In genomic region chr7:83703046-83703775, GRCm38 (mm10) we compare ENCODE assay signal across 17 mouse cellular contexts. TPM values are rescaled to one million over a fixed set of nuclear protein-coding genes. Genes with fewer than 3 reads are reported as not detected.
DNase-seq lines count a peak whose midpoint lies in the region; ATAC-seq lines count a peak whose summit lies in the region.
"Had no signal": no experiment of that assay in that cellular context is flagged by ENCODE, and none has a peak within 500 bp of the region (broad histone marks: within the 10 kb centered on the region; RNA-seq: fewer than 3 reads in every experiment).

No protein-coding gene starts in this region.

- no peak overlapping the region for H3K4me3 ChIP-seq in neural tube, embryonic 15.5 days (replicated peaks)
- H3K4me3 ChIP-seq in embryonic facial prominence, embryonic 14.5 days (ENCODE audit: low read depth, low read length), result no peak overlapping the region
- H3K4me3 ChIP-seq: heart, adult 2 months; heart, embryonic 15.5 days; liver, embryonic 12.5 days had no signal

- no peaks in the 10 kb centered on the region for H3K9me3 ChIP-seq in neural tube, embryonic 15.5 days (replicated peaks)
- no peaks in the 10 kb centered on the region for H3K9me3 ChIP-seq in embryonic facial prominence, embryonic 14.5 days (ENCODE audit: control insufficient read depth, low read length)
- H3K9me3 ChIP-seq: heart, embryonic 15.5 days; liver, embryonic 12.5 days had no signal

- no peaks in the 10 kb centered on the region for H3K27me3 ChIP-seq in neural tube, embryonic 15.5 days (replicated peaks)
- no peaks in the 10 kb centered on the region for H3K27me3 ChIP-seq in embryonic facial prominence, embryonic 14.5 days (replicated peaks; ENCODE audit: control insufficient read depth, insufficient read depth, low read length)
- H3K27me3 ChIP-seq: heart, embryonic 15.5 days; liver, embryonic 12.5 days had no signal

- peak; percentile 63 for DNase-seq in heart, adult 11 months
- DNase-seq in heart, adult 18-20 months, result no peak
- peak; percentile 14 for DNase-seq in neural tube, embryonic 10.5 days (ENCODE audit: extremely low spot score, low spot score)
- DNase-seq in embryonic facial prominence, embryonic 14.5 days (ENCODE audit: low spot score), result peak; percentile 58
- DNase-seq in adrenal gland, postnatal 36 days, result no peak
- DNase-seq in thymus, postnatal 4 days, result no peak
- DNase-seq: cerebellum, adult 8-10 months; heart, adult 2 months; kidney, adult 8-10 months; kidney, postnatal 14 days; left cerebral cortex, postnatal 4 days; lung, embryonic 14.5 days; lung, postnatal 36 days; spleen, adult 18-20 months had no signal

- H3K9ac ChIP-seq in neural tube, embryonic 15.5 days (replicated peaks), result no peak overlapping the region
- no peak overlapping the region for H3K9ac ChIP-seq in embryonic facial prominence, embryonic 14.5 days (ENCODE audit: low read depth, low read length)
- H3K9ac ChIP-seq: heart, embryonic 15.5 days; liver, embryonic 12.5 days; lung, embryonic 14.5 days had no signal

- H3K4me1 ChIP-seq in neural tube, embryonic 15.5 days, result no peaks in the 10 kb centered on the region
- H3K4me1 ChIP-seq in embryonic facial prominence, embryonic 14.5 days (ENCODE audit: control insufficient read depth, insufficient read depth, low read length), result peaks cover 15% of the 10 kb centered on the region
- H3K4me1 ChIP-seq: heart, embryonic 15.5 days; liver, embryonic 12.5 days had no signal

- WGBS in neural tube, embryonic 15.5 days, result 79% methylated on average over 9 of the region's 9 CpGs
- WGBS in embryonic facial prominence, embryonic 14.5 days, result 33% methylated on average over 9 of the region's 9 CpGs

- no peak overlapping the region for H3K4me2 ChIP-seq in neural tube, embryonic 15.5 days
- H3K4me2 ChIP-seq in embryonic facial prominence, embryonic 14.5 days (ENCODE audit: low read depth, low read length), result no peak overlapping the region
- H3K4me2 ChIP-seq: heart, embryonic 15.5 days; liver, embryonic 12.5 days; lung, embryonic 14.5 days had no signal

- H3K27ac ChIP-seq in neural tube, embryonic 15.5 days (replicated peaks), result no peak overlapping the region
- peak overlapping the region; percentile 61; the same call in 1 of the 2 replicates for H3K27ac ChIP-seq in embryonic facial prominence, embryonic 14.5 days (replicated peaks; ENCODE audit: low read depth, low read length)
- H3K27ac ChIP-seq: heart, adult 2 months; heart, embryonic 15.5 days; liver, embryonic 12.5 days had no signal

- no peaks in the 10 kb centered on the region for H3K36me3 ChIP-seq in neural tube, embryonic 15.5 days
- H3K36me3 ChIP-seq in embryonic facial prominence, embryonic 14.5 days (ENCODE audit: control insufficient read depth, insufficient read depth, low read length), result no peaks in the 10 kb centered on the region
- H3K36me3 ChIP-seq: heart, embryonic 15.5 days; liver, embryonic 12.5 days had no signal

- no peak for ATAC-seq in neural tube, embryonic 15.5 days (ENCODE audit: low FRiP score)
- ATAC-seq in embryonic facial prominence, embryonic 14.5 days (ENCODE audit: low read depth), result no peak
- ATAC-seq: liver, embryonic 12.5 days had no signal

RNA-seq across cellular contexts. Expression of gene Il16, which starts 42.3 kb away (rescaled TPM):
- 1 to 10 TPM; 6.7 to 8.6 TPM for total RNA-seq in heart, adult 18-20 months (2021)
- polyA plus RNA-seq in neural tube, embryonic 15.5 days (2015; fragmentation: Nextera tagmentation; extraction: Ambion mirVana), result 1.4 and 8.5 TPM in 2 replicates
- 6.0 and 7.2 TPM in 2 replicates for polyA plus RNA-seq in embryonic facial prominence, embryonic 14.5 days (2014; fragmentation: Nextera tagmentation; extraction: Ambion mirVana)
- 1 to 10 TPM; 3.5 to 4.7 TPM for total RNA-seq in adrenal gland, postnatal 36 days (2021)

Comparison
In these comparisons a context has a peak if more than half of its experiments do, and no peak if none do; other contexts are left out.
1. DNase-seq: peak in heart, adult 11 months (single experiment), neural tube, embryonic 10.5 days (single experiment) and embryonic facial prominence, embryonic 14.5 days (single experiment); none in heart, adult 18-20 months (0 of 2), adrenal gland, postnatal 36 days (0 of 2) and thymus, postnatal 4 days (single experiment).